Mouse (Mus musculus) hindbrain, embryonic 16.5 days (tissue): ENCODE measurements around the gene Fam189a2. TPM values are rescaled to one million over a fixed set of nuclear protein-coding genes. Genes with fewer than 3 reads are reported as not detected.

Source experiments
- ATAC-seq: fragments of 200-750 bp; cut with Nextera tagmentation; 2 replicates; pipeline ENCODE4 v1.8.0; 2017; ENCODE audit warnings: moderate TSS enrichment, moderate library complexity
- H3K27ac ChIP-seq: fragments of 300-500 bp; sonication (generic); 2 replicates; pipeline ENCODE4 v1.5.1; 2014; ENCODE audit warnings: low read depth, mild to moderate bottlenecking, control low read depth, low read length, moderate library complexity
- H3K27me3 ChIP-seq: fragments of 300-500 bp; sonication (generic); replicated peaks from 2 replicates; pipeline ENCODE4 v1.6.1; 2014; ENCODE audit warnings: low read length; ENCODE audit not compliant: control insufficient read depth, insufficient read depth
- H3K36me3 ChIP-seq: fragments of 300-500 bp; sonication (generic); 2 replicates; pipeline ENCODE4 v1.6.1; 2014; ENCODE audit warnings: mild to moderate bottlenecking, low read length, moderate library complexity, mixed read lengths; ENCODE audit not compliant: control insufficient read depth, insufficient read depth
- H3K4me1 ChIP-seq: fragments of 300-500 bp; sonication (generic); 2 replicates; pipeline ENCODE4 v1.6.1; 2014; ENCODE audit warnings: low read depth, low read length; ENCODE audit not compliant: control insufficient read depth, insufficient read depth
- H3K4me2 ChIP-seq: fragments of 300-500 bp; sonication (generic); 2 replicates; pipeline ENCODE4 v1.6.1; 2014; ENCODE audit warnings: mild to moderate bottlenecking, low read length, control low read depth, moderate library complexity
- H3K4me3 ChIP-seq: fragments of 300-500 bp; sonication (generic); 2 replicates; pipeline ENCODE4 v1.5.1; 2014; ENCODE audit warnings: mild to moderate bottlenecking, low read length, control low read depth, moderate library complexity
- H3K9ac ChIP-seq: fragments of 300-500 bp; sonication (generic); 2 replicates; pipeline ENCODE4 v1.6.1; 2014; ENCODE audit warnings: low read depth, mild to moderate bottlenecking, control low read depth, low read length, moderate library complexity
- H3K9me3 ChIP-seq: fragments of 300-500 bp; sonication (generic); 2 replicates; pipeline ENCODE4 v1.6.1; 2014; ENCODE audit warnings: mild to moderate bottlenecking, low read length, moderate library complexity; ENCODE audit not compliant: control insufficient read depth
- WGBS: fragments of 180-500 bp; shearing (Covaris S2); extraction: QIAGEN DNeasy Blood & Tissue Kit; methylation state at CpG from one replicate; pipeline ENCODE4 v1.1.7; 2014; 5-methylcytosine and 5-hydroxymethylcytosine counted together
- polyA plus RNA-seq: library from polyadenylated mRNA; unstranded; fragments of >200 nt; fragmentation: Nextera tagmentation; extraction: Ambion mirVana; gene quantifications from 2 replicates; pipeline ENCODE4 v1.2.1, GENCODE M21; 2015

Gene Fam189a2
- polyA plus RNA-seq, 1 experiment from 2014 or later: 2.7 TPM

GRCm38 (mm10) chr19:24032654-24033236, 1.9 kb upstream of the Fam189a2 start:
- no peaks in the 10 kb centered on the region; the same call in 1 of the 2 replicates for H3K27me3 ChIP-seq
- no peak overlapping the region for H3K4me2 ChIP-seq
- H3K4me3 ChIP-seq: no peak overlapping the region
- no peak overlapping the region for H3K9ac ChIP-seq
- no peaks in the 10 kb centered on the region for H3K9me3 ChIP-seq
- ATAC-seq: no peak
- H3K27ac ChIP-seq: no peak overlapping the region
- 47% methylated on average over 5 of the region's 5 CpGs for WGBS
- H3K4me1 ChIP-seq: peaks cover 12% of the 10 kb centered on the region
- H3K36me3 ChIP-seq: no peaks in the 10 kb centered on the region

GRCm38 (mm10) chr19:24030511-24030870, 328 bp downstream of the Fam189a2 start:
- Histone ChIP-seq H3K27me3 (no peaks in the 10 kb centered on the region; the same call in 1 of the 2 replicates), H3K9ac (peak overlapping the region; percentile 90), H3K36me3 (no peaks in the 10 kb centered on the region), H3K9me3 (no peaks in the 10 kb centered on the region), H3K4me1 (peaks cover 12% of the 10 kb centered on the region), H3K4me2 (peak overlapping the region; percentile 86), H3K27ac (peak overlapping the region; percentile 81), H3K4me3 (peak overlapping the region; percentile 89)
- ATAC-seq: peak; percentile 85
- WGBS: 0% methylated on average over 16 of the region's 49 CpGs

- Histone ChIP-seq H3K36me3 (no peaks in the 10 kb centered on the region), H3K4me2 (peak overlapping the region; percentile 86), H3K9me3 (no peaks in the 10 kb centered on the region), H3K27me3 (no peaks in the 10 kb centered on the region; the same call in 1 of the 2 replicates), H3K4me3 (peak overlapping the region; percentile 89), H3K4me1 (peaks cover 12% of the 10 kb centered on the region), H3K9ac (peak overlapping the region; percentile 90), H3K27ac (peak overlapping the region; percentile 81)
- ATAC-seq: no peak; the same call in 1 of the 2 replicates
- WGBS: 10% methylated on average over 20 of the region's 20 CpGs
These were observed 956 bp downstream of the Fam189a2 start for GRCm38 (mm10) chr19:24029616-24030510.

- Histone ChIP-seq H3K4me2 (no peak overlapping the region), H3K4me1 (peaks cover 7% of the 10 kb centered on the region), H3K9me3 (no peaks in the 10 kb centered on the region), H3K27me3 (no peaks in the 10 kb centered on the region), H3K27ac (no peak overlapping the region), H3K4me3 (no peak overlapping the region), H3K36me3 (no peaks in the 10 kb centered on the region), H3K9ac (no peak overlapping the region)
- WGBS: 52% methylated on average over 5 of the region's 5 CpGs
- ATAC-seq: no peak
These were observed 4.9 kb downstream of the Fam189a2 start for GRCm38 (mm10) chr19:24025876-24026275.

GRCm38 (mm10) chr19:24024667-24025066, 6.2 kb downstream of the Fam189a2 start:
- Histone ChIP-seq H3K9me3 (no peaks in the 10 kb centered on the region), H3K4me3 (no peak overlapping the region), H3K27me3 (no peaks in the 10 kb centered on the region), H3K4me2 (no peak overlapping the region), H3K27ac (no peak overlapping the region), H3K4me1 (peaks cover 4% of the 10 kb centered on the region), H3K36me3 (no peaks in the 10 kb centered on the region), H3K9ac (no peak overlapping the region)
- WGBS: 21% methylated on average over 1 of the region's 1 CpGs
- ATAC-seq: no peak

GRCm38 (mm10) chr19:24024131-24024530, 6.7 kb downstream of the Fam189a2 start:
- Histone ChIP-seq H3K9me3 (no peaks in the 10 kb centered on the region), H3K4me1 (no peaks in the 10 kb centered on the region; the same call in 1 of the 2 replicates), H3K27me3 (no peaks in the 10 kb centered on the region), H3K4me2 (no peak overlapping the region), H3K9ac (no peak overlapping the region), H3K4me3 (no peak overlapping the region), H3K27ac (no peak overlapping the region), H3K36me3 (no peaks in the 10 kb centered on the region)
- WGBS: 11% methylated on average over 9 of the region's 9 CpGs
- no peak for ATAC-seq

GRCm38 (mm10) chr19:24023351-24023750, 7.5 kb downstream of the Fam189a2 start:
- no peak overlapping the region for H3K4me2 ChIP-seq
- no peaks in the 10 kb centered on the region for H3K36me3 ChIP-seq
- no peak overlapping the region for H3K9ac ChIP-seq
- no peak for ATAC-seq
- H3K4me3 ChIP-seq: no peak overlapping the region
- 67% methylated on average over 7 of the region's 7 CpGs for WGBS
- H3K27me3 ChIP-seq: no peaks in the 10 kb centered on the region
- no peaks in the 10 kb centered on the region for H3K9me3 ChIP-seq
- H3K27ac ChIP-seq: no peak overlapping the region
- H3K4me1 ChIP-seq: no peaks in the 10 kb centered on the region; the same call in 1 of the 2 replicates

- H3K9ac ChIP-seq: no peak overlapping the region
- no peak overlapping the region for H3K4me2 ChIP-seq
- H3K9me3 ChIP-seq: no peaks in the 10 kb centered on the region
- no peaks in the 10 kb centered on the region for H3K27me3 ChIP-seq
- 82% methylated on average over 3 of the region's 3 CpGs for whole genome bisulfite sequencing
- H3K27ac ChIP-seq: no peak overlapping the region
- H3K4me3 ChIP-seq: no peak overlapping the region
- H3K36me3 ChIP-seq: no peaks in the 10 kb centered on the region
- no peak for ATAC-seq
- peaks cover 3% of the 10 kb centered on the region for H3K4me1 ChIP-seq
These were observed 8.0 kb downstream of the Fam189a2 start for GRCm38 (mm10) chr19:24022771-24023170.

- no peak overlapping the region for H3K4me2 ChIP-seq
- H3K9ac ChIP-seq: no peak overlapping the region
- H3K9me3 ChIP-seq: no peaks in the 10 kb centered on the region
- WGBS: 89% methylated on average over 6 of the region's 6 CpGs
- H3K4me3 ChIP-seq: no peak overlapping the region
- no peak overlapping the region for H3K27ac ChIP-seq
- no peak for ATAC-seq
- peaks cover 6% of the 10 kb centered on the region for H3K4me1 ChIP-seq
- no peaks in the 10 kb centered on the region for H3K27me3 ChIP-seq
- H3K36me3 ChIP-seq: no peaks in the 10 kb centered on the region
These were observed 8.5 kb downstream of the Fam189a2 start for GRCm38 (mm10) chr19:24022301-24022700.
